Mouse (Mus musculus) hindbrain, embryonic 16.5 days (tissue): ENCODE measurements around the gene Cldn24. TPM values are rescaled to one million over a fixed set of nuclear protein-coding genes. Genes with fewer than 3 reads are reported as not detected.

ENCODE experiments used
- ATAC-seq: fragments of 200-750 bp; cut with Nextera tagmentation; 2 replicates; pipeline ENCODE4 v1.8.0; 2017; ENCODE audit warnings: moderate TSS enrichment, moderate library complexity
- H3K27ac ChIP-seq: fragments of 300-500 bp; sonication (generic); 2 replicates; pipeline ENCODE4 v1.5.1; 2014; ENCODE audit warnings: low read depth, mild to moderate bottlenecking, control low read depth, low read length, moderate library complexity
- H3K27me3 ChIP-seq: fragments of 300-500 bp; sonication (generic); replicated peaks from 2 replicates; pipeline ENCODE4 v1.6.1; 2014; ENCODE audit warnings: low read length; ENCODE audit not compliant: control insufficient read depth, insufficient read depth
- H3K36me3 ChIP-seq: fragments of 300-500 bp; sonication (generic); 2 replicates; pipeline ENCODE4 v1.6.1; 2014; ENCODE audit warnings: mild to moderate bottlenecking, low read length, moderate library complexity, mixed read lengths; ENCODE audit not compliant: control insufficient read depth, insufficient read depth
- H3K4me1 ChIP-seq: fragments of 300-500 bp; sonication (generic); 2 replicates; pipeline ENCODE4 v1.6.1; 2014; ENCODE audit warnings: low read depth, low read length; ENCODE audit not compliant: control insufficient read depth, insufficient read depth
- H3K4me2 ChIP-seq: fragments of 300-500 bp; sonication (generic); 2 replicates; pipeline ENCODE4 v1.6.1; 2014; ENCODE audit warnings: mild to moderate bottlenecking, low read length, control low read depth, moderate library complexity
- H3K4me3 ChIP-seq: fragments of 300-500 bp; sonication (generic); 2 replicates; pipeline ENCODE4 v1.5.1; 2014; ENCODE audit warnings: mild to moderate bottlenecking, low read length, control low read depth, moderate library complexity
- H3K9ac ChIP-seq: fragments of 300-500 bp; sonication (generic); 2 replicates; pipeline ENCODE4 v1.6.1; 2014; ENCODE audit warnings: low read depth, mild to moderate bottlenecking, control low read depth, low read length, moderate library complexity
- H3K9me3 ChIP-seq: fragments of 300-500 bp; sonication (generic); 2 replicates; pipeline ENCODE4 v1.6.1; 2014; ENCODE audit warnings: mild to moderate bottlenecking, low read length, moderate library complexity; ENCODE audit not compliant: control insufficient read depth
- WGBS: fragments of 180-500 bp; shearing (Covaris S2); extraction: QIAGEN DNeasy Blood & Tissue Kit; methylation state at CpG from one replicate; pipeline ENCODE4 v1.1.7; 2014; 5-methylcytosine and 5-hydroxymethylcytosine counted together
- polyA plus RNA-seq: library from polyadenylated mRNA; unstranded; fragments of >200 nt; fragmentation: Nextera tagmentation; extraction: Ambion mirVana; gene quantifications from 2 replicates; pipeline ENCODE4 v1.2.1, GENCODE M21; 2015

The Cldn24 gene
- polyA plus RNA-seq, 1 experiment from 2014 or later: not detected

DNA sequence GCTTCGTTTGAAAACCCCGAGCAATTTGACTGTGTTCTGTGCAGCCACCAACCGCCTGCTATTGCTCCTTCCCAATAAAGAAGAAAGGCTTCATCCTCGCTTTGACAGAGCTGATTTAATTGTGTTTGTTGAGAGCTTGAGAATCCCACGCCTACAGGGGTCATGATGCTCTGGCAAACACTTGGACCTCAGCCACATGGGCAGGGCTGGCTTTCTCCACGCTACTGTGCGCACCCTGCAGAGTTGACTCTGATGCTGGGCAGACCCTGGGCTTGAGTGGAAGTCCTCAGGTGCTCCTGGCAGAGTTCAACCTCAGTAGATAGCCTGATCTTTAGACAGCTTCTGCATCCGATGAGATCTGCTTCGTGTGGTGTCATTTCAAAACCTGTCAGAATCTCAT lies 30.0 kb upstream of the Cldn24 start:
- Histone ChIP-seq H3K27me3 (no peaks in the 10 kb centered on the region), H3K36me3 (no peaks in the 10 kb centered on the region), H3K4me3 (no peak overlapping the region), H3K9ac (no peak overlapping the region), H3K4me1 (no peaks in the 10 kb centered on the region), H3K27ac (no peak overlapping the region), H3K9me3 (no peaks in the 10 kb centered on the region), H3K4me2 (no peak overlapping the region)
- no peak for ATAC-seq
- WGBS: 61% methylated on average over 9 of the region's 9 CpGs

DNA sequence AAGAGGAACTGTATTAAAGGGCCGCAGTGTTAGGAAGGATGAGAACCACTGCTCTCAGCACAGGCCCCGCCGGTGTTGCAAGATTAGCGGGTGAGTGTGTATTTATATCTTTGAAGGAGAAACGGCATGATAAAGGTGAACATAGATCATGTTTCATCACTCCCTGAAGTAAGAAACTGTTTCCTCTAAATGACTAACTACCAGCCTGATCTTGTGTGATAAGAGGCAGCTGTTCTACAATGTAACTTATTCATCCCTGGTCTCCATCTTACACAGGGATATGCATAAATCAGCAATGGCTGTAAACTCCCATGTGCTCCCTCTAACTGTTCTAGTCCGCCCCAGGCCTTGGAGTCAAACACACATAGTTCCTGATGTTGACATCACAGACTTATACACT lies 22.5 kb upstream of the Cldn24 start:
- no peak for ATAC-seq
- Histone ChIP-seq H3K9ac (no peak overlapping the region), H3K4me2 (no peak overlapping the region), H3K27ac (no peak overlapping the region), H3K27me3 (no peaks in the 10 kb centered on the region), H3K36me3 (no peaks in the 10 kb centered on the region), H3K4me1 (no peaks in the 10 kb centered on the region), H3K9me3 (no peaks in the 10 kb centered on the region), H3K4me3 (no peak overlapping the region)
- WGBS: 89% methylated on average over 6 of the region's 6 CpGs

DNA sequence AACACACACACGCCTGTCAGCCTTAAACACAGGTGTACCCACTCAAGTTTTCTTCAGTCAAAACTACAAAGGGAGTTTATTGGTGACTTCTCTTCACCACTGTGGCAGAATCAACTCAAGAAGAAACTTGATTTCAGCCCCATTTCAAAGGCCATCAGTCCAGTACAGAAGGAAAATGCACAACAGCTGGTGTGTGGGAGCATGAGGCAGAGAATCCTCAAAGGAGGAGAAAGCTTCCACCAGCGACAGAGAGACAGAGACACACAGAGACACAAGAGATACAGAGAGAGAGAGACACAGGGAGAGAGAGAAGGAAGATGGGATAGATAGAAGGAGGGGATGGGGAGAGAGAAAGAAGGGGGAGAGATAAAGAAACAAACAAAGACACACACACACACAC lies 19.6 kb upstream of the Cldn24 start:
- no peak for ATAC-seq
- WGBS: 91% methylated on average over 2 of the region's 2 CpGs
- H3K4me2 ChIP-seq: no peak overlapping the region

DNA sequence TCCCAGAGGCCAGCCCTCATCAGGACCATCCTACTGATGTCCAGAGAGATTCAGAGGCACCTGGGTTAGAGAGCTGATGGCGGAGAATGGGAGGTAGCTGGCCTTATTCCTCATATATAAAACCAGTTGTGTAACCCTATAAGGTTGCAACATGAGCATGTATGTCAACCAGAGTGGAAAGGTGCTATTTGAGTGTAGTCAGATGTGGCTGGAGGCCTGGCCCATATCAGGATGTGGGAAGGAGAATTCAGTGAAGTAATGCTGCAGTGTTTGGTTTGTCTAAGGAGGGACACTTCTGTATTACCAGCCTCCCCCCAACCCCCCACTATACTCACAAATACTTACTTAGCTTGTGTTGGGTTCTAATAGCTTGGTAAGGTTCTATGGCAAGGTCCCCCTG lies 17.7 kb upstream of the Cldn24 start:
- Histone ChIP-seq H3K27ac (no peak overlapping the region), H3K27me3 (no peaks in the 10 kb centered on the region), H3K4me2 (no peak overlapping the region), H3K36me3 (no peaks in the 10 kb centered on the region), H3K4me1 (no peaks in the 10 kb centered on the region), H3K9me3 (no peaks in the 10 kb centered on the region), H3K9ac (no peak overlapping the region), H3K4me3 (no peak overlapping the region)
- ATAC-seq: no peak
- WGBS: 94% methylated on average over 1 of the region's 1 CpGs

More for the DNA sequence above, 19.6 kb upstream of the Cldn24 start:
- Histone ChIP-seq H3K9me3 (no peaks in the 10 kb centered on the region), H3K4me1 (no peaks in the 10 kb centered on the region), H3K27me3 (no peaks in the 10 kb centered on the region), H3K4me3 (no peak overlapping the region), H3K27ac (no peak overlapping the region), H3K9ac (no peak overlapping the region), H3K36me3 (no peaks in the 10 kb centered on the region)

DNA sequence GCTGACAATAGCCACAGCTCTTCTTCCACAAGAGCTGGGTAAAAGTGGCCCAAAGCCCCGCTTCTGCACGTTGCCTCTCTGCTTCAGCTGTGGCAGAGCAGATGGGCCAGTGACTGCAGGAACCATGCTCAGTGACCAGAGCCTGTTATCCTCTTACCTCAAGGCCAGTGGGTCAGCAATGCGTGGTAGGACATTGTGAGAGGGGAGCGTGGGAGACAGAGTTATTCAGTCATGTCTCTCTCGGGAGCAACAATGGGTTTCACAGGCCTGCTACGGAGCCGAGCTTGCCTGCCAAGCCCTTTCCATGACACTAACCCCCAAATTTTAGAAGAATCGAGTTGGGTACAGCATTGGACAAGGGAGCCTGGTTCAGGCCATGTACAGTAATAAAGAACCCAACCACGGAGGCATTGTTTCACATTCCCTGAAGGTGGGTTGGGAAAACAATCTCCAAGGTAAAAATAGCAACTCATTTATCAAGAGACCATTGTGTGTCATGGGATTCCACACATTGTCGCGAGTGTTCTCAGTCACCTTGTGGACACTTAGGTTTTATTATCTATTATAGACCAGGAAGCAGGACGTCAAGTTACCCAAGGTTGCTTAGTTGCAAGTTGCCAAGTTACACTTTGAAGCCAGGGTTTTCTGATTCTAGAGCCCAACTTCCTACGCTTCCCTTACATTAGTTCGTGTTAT lies 11.8 kb upstream of the Cldn24 start:
- Histone ChIP-seq H3K4me2 (no peak overlapping the region), H3K36me3 (no peaks in the 10 kb centered on the region), H3K27ac (no peak overlapping the region), H3K4me1 (no peaks in the 10 kb centered on the region), H3K9me3 (no peaks in the 10 kb centered on the region; the same call in 1 of the 2 replicates), H3K4me3 (no peak overlapping the region), H3K27me3 (no peaks in the 10 kb centered on the region), H3K9ac (no peak overlapping the region)
- WGBS: 82% methylated on average over 14 of the region's 14 CpGs
- no peak for ATAC-seq

DNA sequence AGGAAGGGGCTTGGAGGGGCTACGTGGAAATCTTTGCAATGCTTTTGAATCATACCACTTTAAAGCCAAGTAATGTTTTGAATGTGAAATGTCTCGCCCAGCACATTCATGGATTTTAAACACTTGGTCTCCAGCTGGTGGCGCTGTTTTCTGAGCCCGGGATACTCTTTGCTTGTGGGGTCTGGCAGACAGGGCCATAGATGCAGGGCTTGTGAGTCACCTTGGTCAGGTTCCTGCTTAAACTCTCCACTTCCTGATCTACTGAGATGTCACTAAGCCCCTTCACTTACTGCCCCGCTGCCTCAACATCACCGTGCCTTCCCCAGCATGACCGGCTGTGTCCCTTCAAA lies 11.3 kb upstream of the Cldn24 start:
- Histone ChIP-seq H3K4me1 (no peaks in the 10 kb centered on the region), H3K27ac (no peak overlapping the region), H3K4me2 (no peak overlapping the region), H3K9me3 (no peaks in the 10 kb centered on the region; the same call in 1 of the 2 replicates), H3K9ac (no peak overlapping the region), H3K27me3 (no peaks in the 10 kb centered on the region), H3K4me3 (no peak overlapping the region), H3K36me3 (no peaks in the 10 kb centered on the region)
- WGBS: 78% methylated on average over 7 of the region's 7 CpGs
- ATAC-seq: no peak

DNA sequence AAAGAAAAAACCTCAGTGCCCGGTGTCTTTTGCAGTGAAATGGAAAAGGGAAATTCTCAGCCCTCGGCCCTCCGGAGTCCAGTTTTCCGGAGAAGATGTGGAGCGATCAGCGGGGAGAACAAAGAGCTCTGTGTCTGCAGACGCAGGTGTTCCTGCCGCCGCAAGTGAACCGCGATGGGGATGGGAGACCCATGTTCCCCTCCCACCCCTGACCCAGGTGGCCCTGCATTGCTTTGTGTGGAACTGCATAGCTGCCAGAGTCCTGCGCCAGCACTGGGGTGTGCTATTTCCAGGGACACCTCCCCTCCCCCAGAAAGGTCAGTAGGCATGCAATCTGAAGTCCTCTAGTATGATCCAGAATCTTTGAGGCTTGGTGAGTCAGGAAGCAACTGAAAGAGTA lies 10.7 kb upstream of the Cldn24 start:
- no peaks in the 10 kb centered on the region for H3K4me1 ChIP-seq
- 84% methylated on average over 12 of the region's 12 CpGs for WGBS
- H3K4me3 ChIP-seq: no peak overlapping the region
- H3K9me3 ChIP-seq: no peaks in the 10 kb centered on the region; the same call in 1 of the 2 replicates
- ATAC-seq: no peak
- H3K27me3 ChIP-seq: no peaks in the 10 kb centered on the region
- no peaks in the 10 kb centered on the region for H3K36me3 ChIP-seq
- no peak overlapping the region for H3K4me2 ChIP-seq
- H3K9ac ChIP-seq: no peak overlapping the region
- H3K27ac ChIP-seq: no peak overlapping the region

DNA sequence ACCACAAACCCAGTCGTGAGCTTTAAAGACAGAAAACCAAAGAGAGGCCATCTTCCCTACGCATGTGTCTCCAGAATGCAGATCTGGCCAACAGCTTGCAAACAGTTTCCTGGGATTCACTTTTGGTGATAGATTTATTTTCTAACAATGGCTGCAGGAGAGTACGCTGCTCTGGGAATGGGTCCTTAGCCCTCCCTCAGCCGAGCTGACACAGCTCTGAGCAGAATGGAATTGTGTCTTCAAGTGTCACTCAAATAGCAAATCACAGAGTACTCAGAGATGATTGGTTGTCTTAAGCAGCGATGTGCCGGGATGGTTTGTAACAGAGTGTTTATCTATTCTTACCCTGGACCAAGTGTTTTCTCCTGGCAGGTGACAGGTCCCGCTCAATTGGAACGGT lies 2.9 kb upstream of the Cldn24 start:
- no peaks in the 10 kb centered on the region; the same call in 1 of the 2 replicates for H3K27me3 ChIP-seq
- H3K4me2 ChIP-seq: no peak overlapping the region
- H3K9ac ChIP-seq: no peak overlapping the region
- H3K36me3 ChIP-seq: no peaks in the 10 kb centered on the region
- ATAC-seq: no peak
- WGBS: 93% methylated on average over 8 of the region's 8 CpGs
- H3K4me1 ChIP-seq: no peaks in the 10 kb centered on the region
- no peaks in the 10 kb centered on the region for H3K9me3 ChIP-seq
- H3K27ac ChIP-seq: no peak overlapping the region
- H3K4me3 ChIP-seq: no peak overlapping the region

DNA sequence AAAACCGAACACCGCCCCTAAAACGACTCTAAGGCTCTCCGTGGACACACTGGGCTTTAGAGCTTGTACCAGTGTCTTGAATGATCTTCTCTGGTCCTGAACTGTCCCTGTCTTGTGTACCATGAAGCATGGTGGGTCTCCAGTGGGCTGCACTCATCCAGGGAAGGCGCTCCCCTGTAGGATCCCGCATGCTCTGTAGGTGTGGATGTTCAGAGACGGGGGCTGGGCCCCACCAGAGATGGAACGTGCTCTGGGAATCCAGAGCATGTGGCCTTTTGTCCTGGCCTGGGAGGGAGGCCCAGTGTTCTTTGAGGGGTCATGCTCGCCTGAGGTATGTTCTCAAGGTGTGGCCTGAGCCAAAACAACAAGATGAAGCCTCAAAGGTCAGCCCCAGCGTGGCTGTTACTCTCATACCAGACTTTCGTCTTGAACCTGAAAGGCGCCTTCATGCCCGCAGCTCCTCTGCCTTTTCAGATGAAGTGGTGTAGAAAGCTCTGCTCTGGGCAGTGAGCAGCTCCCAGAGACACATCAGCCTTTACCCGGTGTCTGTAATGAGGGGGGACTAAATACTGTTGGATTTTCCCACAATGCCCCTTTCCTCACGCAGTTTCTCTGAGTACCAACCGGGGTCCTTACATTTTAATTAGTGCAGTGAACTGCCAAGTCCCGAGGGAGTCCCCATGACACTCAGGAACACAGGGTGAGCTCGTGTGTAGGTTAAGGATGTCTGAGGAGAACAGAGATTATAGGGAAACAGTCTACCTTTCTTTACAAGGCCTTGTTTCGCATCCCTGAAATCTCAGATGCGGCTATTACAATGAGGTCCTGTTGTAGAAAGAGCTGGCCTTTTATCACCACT lies 800 bp upstream of the Cldn24 start:
- H3K27me3 ChIP-seq: no peaks in the 10 kb centered on the region; the same call in 1 of the 2 replicates
- no peak overlapping the region for H3K4me3 ChIP-seq
- WGBS: 81% methylated on average over 20 of the region's 20 CpGs
- no peaks in the 10 kb centered on the region for H3K4me1 ChIP-seq
- H3K36me3 ChIP-seq: no peaks in the 10 kb centered on the region
- ATAC-seq: no peak
- H3K4me2 ChIP-seq: no peak overlapping the region
- H3K9me3 ChIP-seq: no peaks in the 10 kb centered on the region
- no peak overlapping the region for H3K9ac ChIP-seq
- no peak overlapping the region for H3K27ac ChIP-seq
